Mouse (Mus musculus) midbrain, embryonic 15.5 days (tissue): ENCODE measurements around the gene Ppfia3. TPM values are rescaled to one million over a fixed set of nuclear protein-coding genes. Genes with fewer than 3 reads are reported as not detected.
"Not testable (repeated sequence)": the region's sequence is repeated elsewhere in the genome, so short reads cannot be mapped to it uniquely, and the experiment has no call there.

Source experiments
- ATAC-seq: fragments of 200-750 bp; cut with Nextera tagmentation; replicated peaks from 2 replicates; pipeline ENCODE4 v1.8.0; 2017; ENCODE audit warnings: moderate TSS enrichment
- H3K27ac ChIP-seq: fragments of 300-500 bp; sonication (generic); 2 replicates; pipeline ENCODE4 v1.5.1; 2015; ENCODE audit warnings: mild to moderate bottlenecking, inconsistent platforms
- H3K27me3 ChIP-seq: fragments of 300-500 bp; sonication (generic); replicated peaks from 2 replicates; pipeline ENCODE4 v1.6.1; 2015; ENCODE audit warnings: inconsistent platforms
- H3K36me3 ChIP-seq: fragments of 300-500 bp; sonication (generic); replicated peaks from 2 replicates; pipeline ENCODE4 v1.6.1; 2015; ENCODE audit warnings: inconsistent platforms
- H3K4me1 ChIP-seq: fragments of 300-500 bp; sonication (generic); 2 replicates; pipeline ENCODE4 v1.6.1; 2015; ENCODE audit warnings: inconsistent platforms
- H3K4me2 ChIP-seq: fragments of 300-500 bp; sonication (generic); 2 replicates; pipeline ENCODE4 v1.6.1; 2015; ENCODE audit warnings: inconsistent platforms, mild to moderate bottlenecking, moderate library complexity
- H3K4me3 ChIP-seq: fragments of 300-500 bp; sonication (generic); 2 replicates; pipeline ENCODE4 v1.5.1; 2015; ENCODE audit warnings: mild to moderate bottlenecking, inconsistent platforms
- H3K9ac ChIP-seq: fragments of 300-500 bp; sonication (generic); 2 replicates; pipeline ENCODE4 v1.6.1; 2015; ENCODE audit warnings: mild to moderate bottlenecking, inconsistent platforms
- H3K9me3 ChIP-seq: fragments of 300-500 bp; sonication (generic); 2 replicates; pipeline ENCODE4 v1.6.1; 2016; ENCODE audit warnings: inconsistent platforms
- WGBS: fragments of 180-500 bp; shearing (Covaris S2); methylation state at CpG from one replicate; pipeline ENCODE4 v1.1.7; 2015; ENCODE audit warnings: mixed read lengths; 5-methylcytosine and 5-hydroxymethylcytosine counted together
- polyA plus RNA-seq: library from polyadenylated mRNA; unstranded; fragments of >200 nt; fragmentation: Nextera tagmentation; extraction: Ambion mirVana; gene quantifications from 2 replicates; pipeline ENCODE4 v1.2.1, GENCODE M21; 2015

Gene Ppfia3
- polyA plus RNA-seq, 1 experiment from 2014 or later = 29.9 TPM

DNA sequence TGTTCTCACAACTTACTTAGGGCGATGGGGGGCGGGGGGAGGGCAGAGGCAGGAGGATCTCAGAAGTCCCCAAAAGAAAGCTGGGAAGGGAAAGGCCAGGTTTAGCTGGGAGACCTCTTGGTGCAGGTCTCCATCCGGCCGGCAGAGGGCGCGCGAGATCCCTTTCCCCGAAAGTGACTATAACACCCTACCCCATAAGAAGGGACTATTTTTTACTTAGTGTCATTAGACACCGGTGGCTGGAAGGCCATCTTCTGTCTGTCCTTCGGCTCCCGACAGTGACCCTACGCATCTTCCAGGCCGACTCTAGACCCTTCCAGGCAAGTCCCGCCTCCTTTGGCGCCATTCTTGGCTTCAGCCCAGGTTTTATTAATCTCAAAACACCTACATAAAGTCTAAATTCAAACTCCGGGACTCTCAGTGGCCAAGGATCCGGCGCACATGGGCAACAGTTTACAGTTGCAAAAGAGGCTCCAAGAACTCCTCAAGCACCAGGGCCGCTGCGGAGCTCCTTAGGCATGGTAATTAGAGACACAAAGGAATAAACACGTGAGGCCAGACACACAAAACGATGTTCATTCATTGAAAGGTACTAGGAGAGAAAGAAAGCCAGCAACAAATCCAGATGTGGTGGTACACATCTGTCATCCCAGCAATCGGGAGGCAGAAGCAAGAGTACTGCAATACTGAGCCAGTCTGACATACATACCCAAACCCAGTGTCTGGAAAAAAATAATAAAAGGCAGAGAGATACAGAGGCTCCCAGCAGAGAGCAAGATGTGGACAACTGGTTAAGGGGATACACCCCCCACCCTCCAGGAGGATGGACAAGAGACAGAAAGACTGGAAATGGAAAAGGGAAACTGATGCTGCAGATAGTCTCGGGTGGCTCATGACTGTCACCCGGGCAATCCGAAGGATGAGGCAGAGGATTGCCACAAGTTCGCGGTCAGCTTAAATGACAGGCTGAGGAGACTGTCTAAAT, 38.6 kb upstream of the Ppfia3 start, which contains the start of gene Kcna7:
Gene Kcna7 (plus strand): TSS at position 563 of the 985 bp plus-strand sequence.
- Histone ChIP-seq H3K4me1 (peaks cover 9% of the 10 kb centered on the region), H3K27me3 (peaks cover 64% of the 10 kb centered on the region), H3K27ac (no peak within 1 kb of the TSS), H3K4me3 (peak within 1 kb of the TSS; percentile 35), H3K4me2 (peak within 1 kb of the TSS; percentile 51), H3K9me3 (no peaks in the 10 kb centered on the region), H3K36me3 (no peaks in the 10 kb centered on the region), H3K9ac (no peak within 1 kb of the TSS)
- no peak for ATAC-seq
- 11% methylated on average over 28 of the region's 28 CpGs for WGBS

DNA sequence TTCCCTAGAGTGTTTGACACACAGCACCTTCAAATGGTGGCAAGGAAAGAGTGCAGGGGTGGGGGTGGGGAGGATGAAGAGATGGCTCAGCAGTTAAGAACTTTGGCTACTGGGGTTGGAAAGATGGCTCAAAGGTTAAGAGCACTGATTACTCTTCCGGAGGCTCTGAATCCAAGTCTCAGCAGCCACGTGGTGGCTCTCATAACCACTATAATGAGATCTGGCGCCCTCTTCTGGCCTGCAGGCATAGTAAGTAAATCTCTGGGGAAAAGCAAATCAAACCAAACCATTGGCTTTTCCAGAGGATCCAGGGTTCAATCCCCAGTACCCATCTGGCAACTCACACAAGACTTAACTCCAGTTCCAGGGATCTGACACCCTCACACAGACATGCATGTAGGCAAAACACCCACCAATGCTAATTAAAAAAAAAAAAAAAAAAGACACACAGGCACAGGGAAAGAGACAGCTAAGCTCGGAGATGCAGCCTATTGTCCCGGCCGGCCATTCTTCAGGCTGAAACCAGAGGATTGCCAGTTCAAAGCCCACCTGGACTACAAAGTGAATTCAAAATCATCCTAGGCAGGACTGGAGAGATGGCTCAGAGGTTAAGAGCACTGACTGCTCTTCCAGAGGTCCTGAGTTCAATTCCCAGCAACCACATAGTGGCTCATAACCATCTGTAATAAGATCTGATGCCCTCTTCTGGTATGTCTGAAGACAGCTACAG, 36.9 kb upstream of the Ppfia3 start:
- Histone ChIP-seq H3K36me3 (no peaks in the 10 kb centered on the region), H3K4me2 (no peak overlapping the region), H3K27ac (no peak overlapping the region), H3K4me3 (no peak overlapping the region), H3K27me3 (peaks cover 47% of the 10 kb centered on the region), H3K9ac (no peak overlapping the region), H3K9me3 (no peaks in the 10 kb centered on the region), H3K4me1 (peaks cover 9% of the 10 kb centered on the region)
- no peak for ATAC-seq
- 46% methylated on average over 6 of the region's 6 CpGs for WGBS

DNA sequence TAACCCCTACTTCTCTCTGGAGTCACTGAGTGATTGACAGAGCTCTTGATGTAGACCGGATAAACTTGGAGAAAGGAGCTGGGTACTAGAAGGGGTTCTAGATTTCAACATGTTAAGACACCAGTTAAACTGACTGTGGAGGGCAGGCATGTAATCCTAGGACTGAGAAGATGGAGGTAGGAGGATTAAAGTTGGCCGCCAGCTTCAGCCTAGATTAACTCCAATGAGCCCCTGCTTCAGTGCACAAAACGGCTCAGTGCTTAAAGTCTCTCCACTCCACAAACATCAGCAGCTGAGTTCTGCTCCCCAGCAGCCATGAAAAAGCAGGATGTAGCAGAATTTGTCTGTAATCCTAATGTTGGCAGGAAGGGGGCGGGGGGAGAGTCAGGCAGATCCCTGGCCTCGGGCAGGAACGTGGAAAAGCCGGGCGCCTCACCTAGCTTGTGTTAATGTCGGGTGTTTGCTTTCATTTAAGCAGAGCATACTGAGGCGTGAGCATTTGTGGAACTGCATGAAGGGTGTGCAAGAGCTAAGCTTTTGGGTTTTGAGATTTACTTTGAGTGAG, 34.8 kb upstream of the Ppfia3 start:
- Histone ChIP-seq H3K27ac (no peak overlapping the region), H3K36me3 (no peaks in the 10 kb centered on the region), H3K4me2 (no peak overlapping the region), H3K9me3 (no peaks in the 10 kb centered on the region), H3K27me3 (peaks cover 27% of the 10 kb centered on the region), H3K4me1 (peaks cover 5% of the 10 kb centered on the region), H3K4me3 (no peak overlapping the region), H3K9ac (no peak overlapping the region)
- no peak for ATAC-seq
- 71% methylated on average over 10 of the region's 10 CpGs for WGBS

DNA sequence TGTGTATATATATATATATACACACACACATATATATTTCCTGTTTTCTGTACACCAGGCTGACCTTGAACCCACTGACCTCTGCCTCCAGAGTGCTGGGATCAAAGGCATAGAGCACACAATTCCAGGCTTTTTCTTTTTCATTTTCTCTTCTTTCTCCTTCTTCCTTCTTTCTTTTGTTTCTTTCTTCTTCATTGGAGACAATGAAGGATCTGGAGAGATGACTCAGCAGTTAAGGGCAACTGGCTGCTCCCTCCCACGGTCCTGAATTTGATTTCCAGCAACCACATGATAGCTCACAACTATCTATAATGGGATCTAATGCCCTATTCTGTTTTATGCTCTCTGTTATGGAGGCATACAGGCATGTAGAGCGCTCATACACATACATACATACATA, 30.0 kb upstream of the Ppfia3 start:
- H3K27me3 ChIP-seq = no peaks in the 10 kb centered on the region; the same call in 1 of the 2 replicates
- no peak overlapping the region for H3K4me3 ChIP-seq
- peaks cover 22% of the 10 kb centered on the region for H3K4me1 ChIP-seq
- no peak overlapping the region for H3K4me2 ChIP-seq
- no peak for ATAC-seq
- 80% methylated on average over 2 of the region's 2 CpGs for WGBS
- H3K9me3 ChIP-seq = no peaks in the 10 kb centered on the region
- H3K27ac ChIP-seq = no peak overlapping the region
- peaks cover 6% of the 10 kb centered on the region; the same call in 1 of the 2 replicates for H3K36me3 ChIP-seq
- H3K9ac ChIP-seq = no peak overlapping the region

DNA sequence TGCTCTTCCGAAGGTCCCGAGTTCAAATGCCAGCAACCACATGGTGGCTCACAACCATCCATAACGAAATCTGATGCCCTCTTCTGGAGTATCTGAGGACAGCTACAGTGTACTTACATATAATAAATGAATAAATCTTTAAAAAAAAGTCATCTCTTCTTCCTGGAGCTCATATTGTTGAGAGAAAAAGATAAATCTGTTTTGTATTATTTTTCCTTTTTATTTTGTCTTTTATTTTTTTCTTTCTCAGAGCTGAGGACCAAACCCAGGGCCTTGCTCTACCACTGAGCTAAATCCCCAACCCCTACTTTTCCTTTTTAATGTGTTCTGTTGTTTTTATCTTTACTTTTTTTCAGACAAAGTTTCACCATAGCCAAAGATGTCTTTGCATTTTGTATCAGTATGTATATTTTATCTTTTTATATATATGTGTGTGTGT, 29.5 kb upstream of the Ppfia3 start:
- H3K4me2 ChIP-seq = peak overlapping the region; percentile 54
- ATAC-seq = peak; percentile 49; the same call in 1 of the 2 replicates
- 4% methylated on average over 3 of the region's 3 CpGs for WGBS
- not testable (repeated sequence) for H3K36me3 ChIP-seq, H3K27me3 ChIP-seq, H3K9me3 ChIP-seq
- peak overlapping the region; percentile 85 for H3K27ac ChIP-seq
- 0 out of 2 replicates have a peak overlapping the region, but pooled peaks have one; percentile 31 for H3K9ac ChIP-seq
- peak overlapping the region; percentile 59 for H3K4me3 ChIP-seq
- H3K4me1 ChIP-seq = peaks cover 22% of the 10 kb centered on the region

DNA sequence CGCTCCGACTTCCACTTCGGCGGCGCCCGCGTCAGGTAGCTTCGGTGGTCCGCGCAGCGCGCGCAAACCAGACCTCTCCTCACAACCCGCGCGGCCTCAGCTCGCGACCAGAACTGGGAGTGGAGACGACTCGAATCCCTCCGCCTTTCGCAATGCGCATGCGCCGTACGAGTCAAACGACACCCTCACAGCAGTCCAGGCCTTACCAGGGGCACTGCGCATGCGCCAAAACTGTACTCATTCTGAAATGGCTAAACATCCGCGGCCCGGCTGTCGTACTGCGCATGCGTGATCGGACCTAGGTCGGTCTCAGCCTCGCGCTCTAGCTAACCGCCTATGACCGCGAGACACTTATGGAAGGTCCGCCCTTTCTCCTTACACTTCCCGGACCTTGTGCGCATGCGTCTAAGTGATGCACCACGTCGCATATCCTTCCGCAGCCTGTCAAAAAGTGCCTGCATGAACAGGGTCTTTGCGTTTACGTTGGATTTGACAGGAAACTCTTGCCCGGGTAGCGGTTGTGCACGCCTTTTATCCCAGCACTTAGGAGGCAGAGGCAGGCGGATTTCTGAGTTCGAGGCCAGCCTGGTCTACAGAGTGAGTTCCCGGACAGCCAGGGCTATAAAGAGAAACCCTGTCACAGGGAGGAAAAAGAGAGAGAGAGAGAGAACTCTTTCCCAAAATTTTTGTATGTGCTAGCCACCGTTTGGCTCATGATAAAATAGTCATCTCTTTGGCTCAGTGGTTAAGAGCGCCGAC, 28.9 kb upstream of the Ppfia3 start, which contains the start of gene Snrnp70:
Gene Snrnp70 (minus strand): TSS at position 165 of the 759 bp plus-strand sequence.
- ATAC-seq = peak; percentile 96
- Histone ChIP-seq H3K4me2 (peak within 1 kb of the TSS; percentile 82), H3K27me3 (no peaks in the 10 kb centered on the region), H3K9me3 (no peaks in the 10 kb centered on the region), H3K9ac (peak within 1 kb of the TSS; percentile 74), H3K27ac (peak within 1 kb of the TSS; percentile 92), H3K4me1 (peaks cover 22% of the 10 kb centered on the region), H3K4me3 (peak within 1 kb of the TSS; percentile 59), H3K36me3 (peaks cover 13% of the 10 kb centered on the region)
- WGBS = under 1% methylated on average over 60 of the region's 60 CpGs

DNA sequence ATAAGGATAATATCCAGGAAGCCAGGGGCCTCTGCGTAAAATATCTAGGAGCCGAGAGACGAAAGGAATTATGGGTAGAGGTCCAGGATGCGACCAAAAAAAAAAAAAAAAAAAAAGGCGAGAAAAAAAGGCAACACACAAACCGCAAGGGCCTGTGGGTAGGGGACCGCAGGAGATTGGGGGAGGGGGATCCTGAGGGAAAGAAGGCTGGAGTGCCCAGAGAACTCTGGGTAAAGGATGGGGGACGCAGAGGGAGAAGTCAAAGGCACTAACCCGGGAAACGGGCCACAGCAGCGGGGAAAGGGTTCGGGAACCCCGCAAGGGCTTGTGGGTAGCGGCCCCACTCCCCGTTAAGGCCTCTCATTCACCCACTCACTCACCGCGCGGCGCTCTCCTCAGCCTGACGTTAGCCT, 28.3 kb upstream of the Ppfia3 start:
- ATAC-seq = peak; percentile 84
- H3K27me3 ChIP-seq = no peaks in the 10 kb centered on the region
- WGBS = 0% methylated on average over 19 of the region's 20 CpGs

DNA sequence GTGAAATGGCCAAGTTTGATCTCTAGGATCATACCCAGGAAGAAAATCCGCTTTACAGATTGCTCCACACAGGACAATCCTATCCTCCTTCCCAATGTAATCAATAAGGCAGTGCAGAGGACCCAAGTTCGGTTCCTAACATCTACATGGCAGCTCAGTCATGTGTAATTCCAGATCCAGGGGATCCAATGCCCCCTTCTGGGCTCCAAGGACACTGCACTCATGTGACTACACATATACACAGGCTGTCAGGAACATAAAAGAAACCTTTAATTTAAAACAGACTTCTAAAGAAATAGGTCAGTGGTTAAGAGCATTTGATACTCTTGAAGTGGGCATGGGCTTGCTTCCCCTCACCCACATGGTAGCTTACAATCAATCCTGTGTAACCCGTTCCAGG, 19.3 kb upstream of the Ppfia3 start:
- Histone ChIP-seq H3K4me2 (no peak overlapping the region), H3K27me3 (no peaks in the 10 kb centered on the region), H3K27ac (no peak overlapping the region), H3K4me3 (no peak overlapping the region), H3K36me3 (peaks cover 78% of the 10 kb centered on the region), H3K9me3 (no peaks in the 10 kb centered on the region), H3K4me1 (no peaks in the 10 kb centered on the region), H3K9ac (no peak overlapping the region)
- ATAC-seq = no peak
- 86% methylated on average over 3 of the region's 3 CpGs for WGBS

More for the DNA sequence above, 28.3 kb upstream of the Ppfia3 start:
- Histone ChIP-seq H3K27ac (peak overlapping the region; percentile 92), H3K36me3 (peaks cover 19% of the 10 kb centered on the region), H3K4me2 (peak overlapping the region; percentile 82), H3K9me3 (no peaks in the 10 kb centered on the region), H3K4me1 (peaks cover 22% of the 10 kb centered on the region), H3K4me3 (peak overlapping the region; percentile 59), H3K9ac (peak overlapping the region; percentile 74)

DNA sequence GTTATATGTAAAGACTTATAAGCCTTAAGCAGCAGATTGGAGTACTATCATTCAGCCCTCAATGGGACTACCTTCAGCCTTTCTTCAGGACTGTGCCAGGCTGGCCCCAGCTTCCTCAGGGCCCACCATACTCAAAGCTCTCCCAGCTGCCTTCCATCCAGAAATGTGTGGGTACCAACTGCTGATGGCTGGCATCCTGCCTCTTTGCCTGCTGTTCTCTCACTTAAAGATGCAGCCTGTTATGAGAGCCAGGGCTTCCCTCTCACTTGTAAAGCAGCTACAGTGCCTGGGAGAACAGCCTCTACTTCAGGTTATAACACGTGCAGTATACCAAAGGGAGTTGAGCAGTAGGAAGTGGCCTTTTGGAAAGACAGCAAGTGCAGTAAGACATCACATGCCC, 9.2 kb upstream of the Ppfia3 start:
- Histone ChIP-seq H3K27ac (no peak overlapping the region), H3K27me3 (no peaks in the 10 kb centered on the region), H3K4me2 (no peak overlapping the region), H3K4me1 (no peaks in the 10 kb centered on the region), H3K9me3 (no peaks in the 10 kb centered on the region), H3K9ac (no peak overlapping the region), H3K4me3 (no peak overlapping the region), H3K36me3 (peaks cover 48% of the 10 kb centered on the region)
- 93% methylated on average over 1 of the region's 1 CpGs for WGBS
- no peak for ATAC-seq

DNA sequence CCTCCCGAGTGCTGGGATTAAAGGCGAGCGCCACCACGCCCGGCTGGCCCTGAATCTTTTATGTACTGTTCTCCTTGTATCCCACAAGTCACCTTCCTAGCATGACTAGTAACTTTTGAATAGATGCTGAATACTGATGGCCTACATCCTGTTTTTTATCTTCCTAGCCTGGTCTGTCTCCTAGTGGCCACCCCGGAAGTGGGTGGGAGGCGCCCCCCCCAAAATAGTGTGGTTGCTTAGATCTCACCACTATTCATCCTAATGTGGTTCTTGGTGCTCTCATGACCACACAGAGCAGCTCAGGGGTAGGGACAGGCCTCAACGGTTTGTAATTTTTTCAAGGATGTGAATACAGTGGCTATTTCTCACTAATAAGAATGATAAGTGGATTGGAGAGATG, 7.8 kb upstream of the Ppfia3 start:
- ATAC-seq = no peak
- no peak overlapping the region for H3K4me2 ChIP-seq
- peaks cover 35% of the 10 kb centered on the region for H3K36me3 ChIP-seq
- no peaks in the 10 kb centered on the region for H3K27me3 ChIP-seq
- no peak overlapping the region for H3K9ac ChIP-seq
- WGBS = 97% methylated on average over 8 of the region's 8 CpGs
- H3K4me3 ChIP-seq = no peak overlapping the region
- H3K27ac ChIP-seq = no peak overlapping the region
- H3K4me1 ChIP-seq = peaks cover 13% of the 10 kb centered on the region
- H3K9me3 ChIP-seq = no peaks in the 10 kb centered on the region

DNA sequence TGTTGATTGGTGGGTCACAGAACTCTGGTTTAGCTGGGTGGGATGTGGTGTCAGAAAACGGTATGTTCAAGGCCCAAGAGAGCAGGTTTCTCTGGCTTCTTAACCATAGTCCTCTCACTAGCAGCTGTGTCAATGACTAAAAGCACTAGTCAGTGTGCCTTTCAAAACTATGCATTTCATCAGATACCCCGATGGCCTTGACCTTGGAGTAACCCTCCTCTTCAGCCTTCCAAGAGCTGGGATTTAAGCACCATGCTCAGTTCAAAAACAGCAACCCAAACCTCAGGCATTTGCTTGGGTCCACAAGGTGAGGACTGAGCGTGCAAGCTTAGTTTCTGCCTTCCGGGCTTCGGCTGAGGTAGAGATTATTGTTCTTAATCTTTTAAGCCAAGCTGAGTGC, 5.6 kb upstream of the Ppfia3 start:
- H3K4me3 ChIP-seq = no peak overlapping the region
- H3K4me2 ChIP-seq = no peak overlapping the region
- peaks cover 29% of the 10 kb centered on the region for H3K4me1 ChIP-seq
- no peak overlapping the region for H3K27ac ChIP-seq
- no peak for ATAC-seq
- H3K9ac ChIP-seq = no peak overlapping the region
- peaks cover 29% of the 10 kb centered on the region for H3K36me3 ChIP-seq
- no peaks in the 10 kb centered on the region for H3K9me3 ChIP-seq
- peaks cover 7% of the 10 kb centered on the region; the same call in 1 of the 2 replicates for H3K27me3 ChIP-seq
- 86% methylated on average over 5 of the region's 5 CpGs for WGBS
